Mouse (Mus musculus): ENCODE results near the gene Pla2g5.

Pla2g5 gene

GRCm38 (mm10) chr4:138797217-138797570 is 66.1 kb downstream of the Pla2g5 start:
- DNase-seq (ENCODE audit: low read depth, low spot score) = no peak

GRCm38 (mm10) chr4:138796513-138797216 is 66.6 kb downstream of the Pla2g5 start:
- DNase-seq (ENCODE audit: low read depth, low spot score) = no peak

DNA sequence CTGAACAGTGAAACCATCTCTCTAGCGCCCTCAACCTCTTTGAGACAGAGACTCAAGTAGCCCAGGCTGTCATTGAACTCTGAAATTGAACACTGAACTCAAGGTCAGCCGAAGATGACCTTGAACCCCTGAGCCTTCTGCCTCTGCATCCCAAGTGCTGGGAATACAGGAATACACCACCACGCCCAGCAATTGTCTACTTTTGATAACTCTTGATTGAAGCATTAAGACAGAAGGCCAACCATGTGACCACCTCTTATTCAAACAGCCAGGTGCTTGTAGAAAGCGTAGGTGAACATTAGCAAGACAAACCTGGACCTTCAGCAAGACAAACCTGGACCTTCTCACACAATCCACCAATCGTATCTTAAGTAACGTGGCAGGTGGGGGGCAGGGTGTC is 68.9 kb downstream of the Pla2g5 start:
- peak; percentile 75 for DNase-seq (ENCODE audit: low read depth, low spot score)

- DNase-seq (ENCODE audit: low read depth, low spot score) = no peak
Measured at GRCm38 (mm10) chr4:138793276-138793675, 70.0 kb downstream of the Pla2g5 start.

DNA sequence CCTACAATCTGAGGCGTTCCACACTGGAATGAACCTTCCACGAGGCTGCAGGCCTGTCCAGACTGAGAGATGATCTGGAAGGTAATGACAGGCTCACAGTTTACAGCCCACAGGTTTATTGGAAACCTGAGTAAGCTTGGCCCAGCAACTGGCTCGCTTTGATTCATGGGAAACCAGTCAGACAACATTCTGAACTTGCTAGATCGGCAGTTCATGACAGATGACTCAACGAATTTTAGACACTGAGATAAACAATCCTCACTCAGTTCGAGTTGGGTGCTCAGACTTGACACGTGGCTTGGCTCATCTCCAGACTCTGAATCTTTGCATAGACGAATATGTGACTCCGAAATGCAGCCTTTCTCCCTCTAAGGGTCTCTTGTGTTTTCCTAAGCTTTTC is 70.7 kb downstream of the Pla2g5 start:
- DNase-seq (ENCODE audit: low read depth, low spot score) = no peak

- no peak for DNase-seq (ENCODE audit: low read depth, low spot score)
Measured at GRCm38 (mm10) chr4:138791452-138791851, 71.8 kb downstream of the Pla2g5 start.

DNA sequence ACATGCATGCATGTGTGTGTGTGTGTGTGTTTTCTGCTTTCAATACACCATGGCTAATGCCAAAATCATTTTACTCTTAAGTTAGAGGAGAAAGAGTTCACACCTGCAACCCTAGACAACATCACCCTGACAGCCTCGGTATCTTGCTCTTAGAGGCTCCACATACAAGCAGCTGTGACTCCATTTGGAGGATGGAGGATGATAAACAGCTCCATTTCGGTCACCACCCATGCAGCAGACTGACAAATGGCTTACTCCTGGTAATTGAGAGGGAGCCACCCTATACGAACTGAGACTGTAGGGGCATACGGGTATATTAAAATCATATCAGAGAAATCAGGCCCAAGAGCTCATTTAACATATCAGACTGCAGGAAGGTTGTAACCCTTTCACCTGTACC is 74.9 kb downstream of the Pla2g5 start:
- DNase-seq (ENCODE audit: low read depth, low spot score) = no peak

DNA sequence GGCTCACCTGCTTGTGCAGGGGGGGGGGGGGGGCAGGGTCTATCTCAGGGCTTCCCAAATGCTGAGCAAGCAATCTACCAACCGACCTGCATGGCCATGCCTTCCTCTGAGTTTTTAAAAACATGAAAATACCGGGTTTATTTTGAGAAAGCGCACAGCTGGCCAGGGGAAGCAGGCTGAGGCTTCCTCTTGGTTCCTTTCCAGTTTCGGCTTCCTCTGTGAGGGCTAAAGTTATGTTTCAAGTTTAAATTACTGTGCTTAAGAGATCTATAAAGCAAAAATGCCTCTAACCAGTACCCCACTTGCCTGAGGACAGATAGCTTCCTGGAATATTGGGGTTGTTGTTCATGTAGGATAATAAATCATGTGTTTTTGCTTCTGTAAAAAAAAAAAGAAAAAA is 77.1 kb downstream of the Pla2g5 start:
- no peak for DNase-seq (ENCODE audit: low read depth, low spot score)

DNA sequence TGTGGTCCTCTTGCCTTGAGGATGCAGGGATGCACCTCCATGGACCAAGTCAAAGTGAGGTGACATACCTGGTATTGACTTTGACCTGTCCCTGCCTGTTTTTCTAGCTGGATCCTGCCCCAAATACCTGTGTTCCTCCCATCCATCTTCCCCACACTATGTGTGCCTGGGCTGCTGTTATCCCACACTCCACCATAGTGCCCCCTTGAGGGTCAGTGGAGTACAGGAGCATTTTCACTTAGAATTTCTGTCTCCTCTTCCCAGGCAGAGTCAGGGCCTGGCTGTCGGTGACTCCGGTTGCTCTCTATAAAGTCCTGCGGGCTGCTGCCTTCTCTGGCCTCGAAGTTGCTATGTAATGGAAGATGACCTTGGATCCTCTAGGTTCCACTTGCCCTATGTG is 77.6 kb downstream of the Pla2g5 start:
- DNase-seq (ENCODE audit: low read depth, low spot score) = no peak

DNA sequence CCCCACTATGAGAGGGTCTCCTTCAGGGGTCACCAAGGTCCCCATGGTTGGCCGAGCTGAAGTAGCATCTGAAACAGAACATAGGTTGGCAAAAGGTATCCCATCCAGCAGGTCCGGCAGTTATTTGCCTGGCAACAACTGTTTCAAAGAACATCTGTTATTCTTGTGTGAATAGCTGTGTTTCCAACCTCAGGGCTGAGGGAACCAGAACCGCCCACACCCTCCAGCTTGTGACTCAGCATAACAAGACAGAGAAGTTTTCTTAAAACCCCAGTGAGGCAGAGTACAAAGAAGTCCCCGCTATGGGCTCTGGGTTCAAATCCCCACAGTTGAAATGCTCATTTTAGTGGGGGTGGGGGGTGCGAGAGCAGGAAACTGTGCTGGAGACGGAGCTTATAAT is 81.2 kb downstream of the Pla2g5 start:
- no peak for DNase-seq (ENCODE audit: low read depth, low spot score)

DNA sequence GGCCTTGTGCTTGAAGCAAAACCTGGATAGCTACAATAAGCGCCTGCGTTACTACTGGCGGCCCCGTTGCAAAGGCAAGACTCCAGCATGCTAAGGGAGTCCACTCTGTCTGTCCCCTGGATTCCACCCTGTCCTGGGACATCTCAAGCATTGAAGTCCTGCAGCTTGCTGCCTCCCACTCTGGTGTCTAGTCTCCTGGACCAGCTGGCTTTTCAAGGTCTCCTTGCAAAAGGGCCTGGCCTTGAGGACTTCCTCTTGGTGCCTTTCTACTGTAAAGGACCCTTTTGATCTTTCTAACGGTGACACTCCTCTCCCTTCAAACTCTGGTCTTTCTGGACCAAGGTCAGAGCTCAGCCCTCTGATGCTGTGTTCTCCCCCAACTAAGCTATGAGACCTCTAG is 83.0 kb downstream of the Pla2g5 start:
- DNase-seq (ENCODE audit: low read depth, low spot score) = no peak

GRCm38 (mm10) chr4:138777417-138778407 is 85.6 kb downstream of the Pla2g5 start:
- DNase-seq (ENCODE audit: low read depth, low spot score) = no peak

GRCm38 (mm10) chr4:138775435-138775834 is 87.8 kb downstream of the Pla2g5 start, which contains the start of gene Pla2g2d:
TSS of gene Pla2g2d (plus strand) at chr4:138775735.
- DNase-seq (ENCODE audit: low read depth, low spot score) = no peak

DNA sequence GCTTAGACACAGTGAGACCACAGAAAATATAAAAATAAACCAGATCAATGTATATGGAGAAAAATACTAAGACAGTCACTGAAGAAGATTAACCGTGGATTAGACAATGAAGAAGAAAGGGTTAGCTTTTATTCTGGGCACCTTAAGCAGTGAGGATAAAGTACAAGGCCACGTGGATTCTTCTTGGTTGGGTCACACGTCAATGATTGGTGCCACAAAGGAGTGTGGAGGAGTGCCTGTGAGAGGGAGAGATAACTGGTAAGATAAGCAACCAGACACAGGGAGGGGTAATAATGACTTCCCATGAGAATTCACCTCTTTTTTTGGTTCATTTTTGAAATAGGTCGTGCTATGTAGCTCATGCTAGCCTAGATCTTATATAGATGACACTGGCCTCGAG is 90.9 kb downstream of the Pla2g5 start:
- no peak for DNase-seq (ENCODE audit: low read depth, low spot score)

DNA sequence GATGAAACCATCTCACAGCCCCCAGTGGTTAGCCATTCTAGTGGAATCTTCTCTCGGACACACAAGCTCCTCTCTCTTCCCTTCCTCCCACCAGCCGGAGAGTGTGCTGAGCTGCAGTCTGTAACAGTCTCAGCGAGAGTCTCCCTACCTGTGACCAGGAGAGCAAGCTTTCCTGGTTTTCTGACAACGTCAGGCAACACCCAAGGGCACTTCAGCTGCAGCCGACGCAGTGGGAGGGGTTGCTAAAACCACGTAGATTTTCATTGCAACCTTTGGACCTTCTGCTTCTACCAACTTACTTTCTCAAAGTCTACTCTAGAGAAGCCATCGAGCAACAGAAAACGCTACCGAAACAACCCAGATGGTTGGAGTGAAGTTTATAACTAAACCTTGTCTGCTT is 91.3 kb downstream of the Pla2g5 start:
- DNase-seq (ENCODE audit: low read depth, low spot score) = no peak

- DNase-seq (ENCODE audit: low read depth, low spot score) = no peak
Measured at GRCm38 (mm10) chr4:138762266-138762665, 101.0 kb downstream of the Pla2g5 start.

GRCm38 (mm10) chr4:138757416-138757815 is 105.9 kb downstream of the Pla2g5 start, which contains the start of gene Pla2g2f:
TSS of gene Pla2g2f (minus strand) at chr4:138757626.
- no peak for DNase-seq (ENCODE audit: low read depth, low spot score)

GRCm38 (mm10) chr4:138755983-138756382 is 107.3 kb downstream of the Pla2g5 start:
- DNase-seq (ENCODE audit: low read depth, low spot score) = no peak

DNA sequence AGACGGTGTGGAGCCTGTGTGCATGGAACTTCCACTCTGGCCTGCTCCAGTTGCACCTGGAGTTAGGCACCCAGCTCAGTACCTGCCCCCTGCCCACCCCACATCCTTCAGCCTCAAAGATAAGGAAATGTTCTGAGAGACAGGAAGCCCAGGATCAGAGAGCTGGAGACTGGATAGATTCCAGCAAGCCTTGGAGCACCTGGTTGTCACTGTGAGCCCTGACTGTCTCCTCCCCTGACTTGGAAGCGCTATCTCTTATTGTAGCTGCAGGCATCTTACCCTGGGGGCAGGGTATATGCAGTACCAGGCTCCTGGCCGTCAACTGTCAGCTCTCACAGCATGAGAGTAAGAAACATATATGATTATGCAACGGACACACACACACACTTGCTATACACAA is 107.8 kb downstream of the Pla2g5 start:
- DNase-seq (ENCODE audit: low read depth, low spot score) = no peak

DNA sequence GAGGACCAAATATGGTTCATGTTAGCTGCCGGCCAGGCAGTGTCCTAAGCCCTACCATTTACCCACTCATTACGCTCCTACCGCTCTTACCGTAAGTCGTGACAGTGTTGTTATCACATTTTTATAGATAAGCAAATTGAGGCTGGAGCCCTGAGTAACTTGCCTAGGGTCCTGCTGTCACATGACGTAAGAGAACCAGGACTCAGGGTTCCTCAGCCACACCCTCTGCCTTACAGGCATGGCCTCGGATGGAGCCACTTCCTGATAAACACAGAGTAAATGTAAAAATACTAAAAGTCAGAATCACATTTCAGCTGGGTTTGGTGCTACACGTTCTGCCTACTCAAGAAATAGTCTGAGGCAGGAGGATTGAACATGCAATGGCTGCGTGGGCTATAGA is 108.8 kb downstream of the Pla2g5 start:
- DNase-seq (ENCODE audit: low read depth, low spot score) = no peak

GRCm38 (mm10) chr4:138753608-138754007 is 109.7 kb downstream of the Pla2g5 start:
- DNase-seq (ENCODE audit: low read depth, low spot score) = no peak

DNA sequence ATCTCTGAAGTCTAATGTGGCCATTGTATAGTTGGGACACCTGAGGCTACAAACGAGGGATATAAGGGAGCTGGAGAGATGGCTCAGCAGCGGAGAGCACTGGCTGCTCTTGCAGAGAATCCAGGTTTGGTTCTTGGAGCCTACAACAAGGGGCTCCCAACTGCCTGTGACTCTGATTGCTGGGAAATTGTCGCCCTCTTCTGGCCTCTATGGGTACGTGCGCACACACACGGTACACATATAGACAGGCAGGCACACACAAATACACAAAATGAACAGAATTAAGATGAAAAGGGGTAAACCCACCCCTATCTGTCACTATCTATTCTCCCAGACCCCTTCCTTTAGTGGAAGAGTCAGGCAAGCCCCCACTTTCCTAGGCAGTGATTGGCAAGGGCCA is 110.7 kb downstream of the Pla2g5 start:
- DNase-seq (ENCODE audit: low read depth, low spot score) = no peak

Measured in WW6 (cell line).